Mouse (Mus musculus): ENCODE results near the gene Etv5.

Etv5 gene

GRCm38 (mm10) chr16:22348478-22349270, 90.8 kb downstream of the Etv5 start:
- in situ Hi-C loops (cut with MboI, MseI), result no loop called here

GRCm38 (mm10) chr16:22348014-22348413, 91.5 kb downstream of the Etv5 start:
- in situ Hi-C loops (cut with MboI, MseI), result no loop called here

DNA sequence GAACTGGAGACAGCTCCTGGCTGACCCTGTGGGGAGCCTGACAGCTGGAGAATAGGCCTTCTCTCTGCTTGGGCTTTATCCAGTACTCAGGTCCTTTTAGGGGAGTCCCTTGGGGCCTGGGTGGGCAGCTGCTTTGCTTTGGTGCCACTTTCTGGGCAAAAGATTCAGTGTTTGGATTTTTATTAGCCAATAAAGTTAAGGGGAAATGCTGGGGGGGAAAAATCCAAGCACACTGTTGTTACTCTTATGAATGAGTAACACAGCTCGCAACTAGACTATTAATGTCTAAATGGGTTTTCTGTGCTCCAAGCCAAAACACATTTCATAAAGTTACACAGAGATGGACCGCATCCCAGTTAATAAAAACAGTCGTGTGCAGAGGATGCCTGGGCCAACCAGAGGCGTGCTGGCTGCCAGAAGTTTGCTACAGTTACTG, 98.3 kb downstream of the Etv5 start:
- in situ Hi-C loops (cut with MboI, MseI), result no loop called here

DNA sequence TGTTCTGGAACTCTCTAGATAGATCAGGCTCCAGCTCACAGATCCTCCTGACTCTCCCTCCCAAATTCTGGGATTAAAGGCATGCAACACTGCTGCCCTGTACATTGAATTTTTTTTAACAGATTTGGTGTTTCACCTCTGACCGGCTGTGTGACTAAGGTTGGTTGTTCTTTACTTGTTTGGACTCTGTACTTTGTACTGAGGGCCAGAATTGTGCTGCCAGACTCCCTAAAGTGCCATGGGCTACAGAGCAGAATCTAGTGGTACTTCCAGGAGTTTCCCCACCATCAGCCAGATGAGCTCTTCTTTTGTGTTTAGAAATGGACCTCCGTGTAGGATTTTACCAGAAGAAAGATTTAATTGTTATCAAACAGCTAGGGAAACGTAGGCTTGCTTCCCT, 103.7 kb downstream of the Etv5 start:
- in situ Hi-C loops (cut with MboI, MseI), result no loop called here

All from T-helper 1 cell (primary cell).